Mouse (Mus musculus): ENCODE results near the gene Dnajb4.

DNA sequence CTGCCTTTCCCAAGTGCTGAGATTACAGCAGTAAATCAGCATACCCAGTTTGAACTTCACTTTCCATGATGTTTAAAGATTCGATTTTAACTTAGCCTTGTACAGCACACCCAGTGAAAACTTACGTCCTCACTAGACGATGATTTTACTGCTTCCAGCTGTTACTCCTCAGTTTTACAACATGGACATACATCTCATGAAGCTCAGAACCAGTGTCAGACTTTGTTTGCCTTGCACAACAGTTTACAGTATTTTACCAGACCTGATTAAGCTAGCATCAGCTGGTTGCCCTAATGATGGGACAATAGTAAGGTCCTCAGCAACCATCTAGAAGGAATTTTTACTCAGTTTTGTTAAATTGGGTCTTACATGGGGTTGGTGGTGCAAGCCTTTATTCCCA is 31.0 kb upstream of the Dnajb4 start:
- no peak for TF ChIP-seq CTCF (IDR thresholded peaks at IDR 0.05; ENCODE audit: insufficient read depth, low read length)
- TF ChIP-seq POLR2A (IDR thresholded peaks at IDR 0.05; ENCODE audit: borderline replicate concordance, extremely low read depth, low read depth, low read length), result no peak
